Mouse (Mus musculus): ENCODE measurements around the gene Ddo. TPM values are rescaled to one million over a fixed set of nuclear protein-coding genes. Genes with fewer than 3 reads are reported as not detected.

The Ddo gene
- 0.41 and 0.56 TPM in 2 replicates for polyA plus RNA-seq (2015; fragmentation: Nextera tagmentation; extraction: Ambion mirVana)

- no peak within 1 kb of the TSS for H3K4me2 ChIP-seq
- 78% methylated on average over 8 of the region's 8 CpGs for WGBS
- no peaks in the 10 kb centered on the region for H3K36me3 ChIP-seq
- H3K4me3 ChIP-seq, result no peak within 1 kb of the TSS
- H3K4me1 ChIP-seq (replicated peaks), result no peaks in the 10 kb centered on the region
- no peaks in the 10 kb centered on the region for H3K27me3 ChIP-seq
- no peaks in the 10 kb centered on the region for H3K9me3 ChIP-seq
- no peak for ATAC-seq (ENCODE audit: low read depth)
- H3K27ac ChIP-seq (replicated peaks), result no peak within 1 kb of the TSS
- H3K9ac ChIP-seq, result no peak within 1 kb of the TSS
Observed at GRCm38 (mm10) chr10:40629656-40630311, at the start of gene Ddo. Gene Ddo (plus strand): TSS chr10:40630011.

DNA sequence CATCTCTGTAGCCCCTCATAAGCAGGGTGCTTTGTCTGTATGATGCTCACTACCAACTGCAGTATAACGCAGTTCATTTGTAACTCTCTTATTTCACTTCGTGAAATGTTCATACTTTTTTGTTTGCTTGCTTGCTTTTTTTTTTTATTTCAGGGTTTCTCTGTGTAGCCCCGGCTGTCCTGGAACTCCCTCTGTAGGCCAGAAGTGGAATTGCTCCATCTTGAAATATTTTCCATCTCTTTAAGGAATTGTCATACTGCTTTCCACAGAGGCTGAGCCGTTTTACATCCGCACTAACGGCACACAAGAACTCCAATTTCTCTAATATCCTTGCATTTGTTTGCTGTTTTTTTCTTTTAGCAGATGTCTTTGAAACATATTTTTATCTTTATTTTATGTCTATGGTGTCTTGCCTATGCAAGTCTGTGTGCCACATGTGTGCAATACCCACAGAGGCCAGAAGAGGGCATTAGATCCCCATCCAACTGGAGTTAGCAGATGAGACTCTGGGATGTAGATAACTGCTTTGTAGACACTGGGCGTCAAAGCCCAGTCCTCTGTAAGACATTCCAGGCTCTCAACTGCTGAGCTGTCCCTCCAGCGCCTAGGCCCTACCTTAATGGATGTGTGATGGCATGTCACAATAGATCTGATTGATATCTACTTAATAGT is 46.1 kb upstream of the Ddo start:
- no peak for ATAC-seq (ENCODE audit: low read depth)
- 82% methylated on average over 8 of the region's 8 CpGs for WGBS

DNA sequence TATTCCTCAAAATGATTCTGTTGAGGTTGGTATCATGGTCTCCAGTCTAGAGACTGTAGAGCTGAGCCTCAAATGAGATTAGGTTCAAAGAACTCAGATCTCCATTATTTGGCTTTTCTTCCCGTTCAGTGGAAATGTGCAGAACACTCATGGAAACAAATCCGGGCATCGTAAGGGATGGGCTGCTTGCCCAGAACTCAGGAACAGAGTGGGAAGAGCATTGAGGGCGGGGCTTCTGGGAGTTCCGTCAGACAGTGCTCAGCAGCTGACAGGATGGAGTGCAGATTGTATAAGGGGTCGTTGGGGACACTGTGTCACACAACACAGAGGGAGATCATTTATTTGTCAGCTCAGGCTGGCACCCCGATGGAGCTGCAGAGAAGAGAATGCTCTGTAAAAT is 37.6 kb upstream of the Ddo start:
- no peak for ATAC-seq (ENCODE audit: low read depth)
- 68% methylated on average over 7 of the region's 7 CpGs for WGBS

More for the DNA sequence above, 46.1 kb upstream of the Ddo start:
- H3K4me1 ChIP-seq (replicated peaks), result no peaks in the 10 kb centered on the region
- no peak overlapping the region for H3K27ac ChIP-seq (replicated peaks)
- H3K9ac ChIP-seq, result no peak overlapping the region
- H3K36me3 ChIP-seq, result no peaks in the 10 kb centered on the region
- H3K4me2 ChIP-seq, result no peak overlapping the region
- H3K4me3 ChIP-seq, result no peak overlapping the region
- H3K27me3 ChIP-seq, result no peaks in the 10 kb centered on the region
- H3K9me3 ChIP-seq, result no peaks in the 10 kb centered on the region

DNA sequence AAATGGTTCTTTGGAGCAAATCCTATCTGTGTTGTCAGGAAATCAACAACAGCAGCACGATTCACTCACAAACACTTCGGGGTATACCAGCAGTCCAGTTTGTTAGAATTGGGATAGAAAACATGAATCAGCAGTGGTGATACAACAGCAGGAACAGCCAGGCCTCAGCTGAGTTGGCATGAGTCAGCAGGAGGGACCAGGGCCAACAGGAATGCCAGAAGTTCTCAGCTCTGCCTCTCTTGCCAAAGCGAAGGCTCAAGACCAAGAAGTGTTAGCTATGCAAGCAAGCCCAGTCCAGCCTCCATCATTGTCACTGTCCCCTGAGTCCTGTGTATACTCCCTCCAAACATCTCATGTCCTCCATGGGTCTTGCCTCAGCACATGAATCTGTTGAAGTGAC is 32.6 kb upstream of the Ddo start:
- H3K9me3 ChIP-seq, result no peaks in the 10 kb centered on the region
- H3K27ac ChIP-seq (replicated peaks), result no peak overlapping the region
- no peak for ATAC-seq (ENCODE audit: low read depth)
- H3K4me1 ChIP-seq (replicated peaks), result no peaks in the 10 kb centered on the region
- WGBS, result 95% methylated on average over 3 of the region's 3 CpGs
- no peaks in the 10 kb centered on the region for H3K36me3 ChIP-seq
- no peak overlapping the region for H3K4me2 ChIP-seq
- H3K9ac ChIP-seq, result no peak overlapping the region
- no peak overlapping the region for H3K4me3 ChIP-seq
- no peaks in the 10 kb centered on the region for H3K27me3 ChIP-seq

More for the DNA sequence above, 37.6 kb upstream of the Ddo start:
- H3K4me1 ChIP-seq (replicated peaks), result no peaks in the 10 kb centered on the region
- no peak overlapping the region for H3K4me2 ChIP-seq
- H3K9ac ChIP-seq, result no peak overlapping the region
- H3K9me3 ChIP-seq, result no peaks in the 10 kb centered on the region
- H3K4me3 ChIP-seq, result no peak overlapping the region
- no peaks in the 10 kb centered on the region for H3K36me3 ChIP-seq
- no peak overlapping the region for H3K27ac ChIP-seq (replicated peaks)
- H3K27me3 ChIP-seq, result no peaks in the 10 kb centered on the region

DNA sequence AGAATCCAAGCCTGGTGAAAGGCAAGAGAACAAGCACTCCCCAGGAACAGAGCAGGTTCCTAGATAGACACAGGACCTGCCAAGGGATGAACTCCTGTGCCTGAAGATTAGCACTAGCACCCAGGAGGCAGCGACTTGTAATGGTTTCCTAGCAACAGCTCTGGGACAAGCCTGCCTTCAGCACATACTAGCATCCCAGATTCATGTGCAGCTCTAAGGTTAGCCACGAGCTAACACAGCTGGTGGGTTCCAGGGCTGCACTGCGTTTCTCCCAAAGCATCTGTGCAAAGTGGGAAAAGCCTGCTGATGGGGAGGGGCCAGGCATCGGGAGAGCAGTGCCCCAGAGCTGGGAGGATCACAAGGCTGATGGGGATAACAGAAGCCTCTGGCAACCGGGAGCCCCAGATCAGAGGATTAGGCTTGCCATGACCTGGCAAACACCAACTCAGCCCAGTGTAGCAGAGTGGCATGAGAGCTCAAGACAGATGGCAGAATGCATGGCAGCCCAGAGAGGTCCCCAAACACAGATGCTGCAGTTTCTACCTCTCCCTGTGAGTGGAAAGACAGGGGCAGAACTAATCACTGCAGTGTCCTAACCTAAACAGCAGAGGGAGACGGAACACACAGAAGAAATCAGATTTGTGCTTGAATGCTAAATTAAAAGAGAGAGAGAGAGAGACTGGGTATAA is 25.0 kb upstream of the Ddo start:
- Histone ChIP-seq H3K4me1 (replicated peaks) (no peaks in the 10 kb centered on the region), H3K4me3 (no peak overlapping the region), H3K9me3 (peaks cover 9% of the 10 kb centered on the region; the same call in 1 of the 2 replicates), H3K4me2 (no peak overlapping the region), H3K27ac (replicated peaks) (no peak overlapping the region), H3K27me3 (no peaks in the 10 kb centered on the region), H3K36me3 (no peaks in the 10 kb centered on the region), H3K9ac (no peak overlapping the region)
- ATAC-seq (ENCODE audit: low read depth), result no peak
- 68% methylated on average over 6 of the region's 6 CpGs for WGBS

DNA sequence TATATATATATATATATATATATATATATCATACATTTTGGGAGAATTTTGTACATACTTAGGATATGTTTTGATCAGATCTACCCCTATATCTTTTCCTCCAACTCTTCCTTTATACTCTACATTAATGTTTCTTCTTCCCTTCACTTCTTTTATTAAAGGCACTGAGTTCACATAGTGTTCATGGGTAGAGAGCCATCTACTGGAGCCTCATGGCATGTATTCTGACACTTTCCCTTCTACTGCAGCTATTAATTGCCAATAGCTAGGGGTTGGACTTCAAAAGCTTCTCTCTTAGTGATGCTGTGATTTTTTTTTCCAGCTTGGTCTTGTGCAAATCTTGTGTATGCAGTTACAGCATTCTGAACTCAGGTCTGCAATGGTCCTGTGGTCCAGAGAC is 11.8 kb upstream of the Ddo start:
- no peak overlapping the region for H3K27ac ChIP-seq (replicated peaks)
- H3K27me3 ChIP-seq, result no peaks in the 10 kb centered on the region
- no peak overlapping the region for H3K4me3 ChIP-seq
- H3K4me2 ChIP-seq, result no peak overlapping the region
- H3K9ac ChIP-seq, result no peak overlapping the region
- ATAC-seq (ENCODE audit: low read depth), result no peak
- H3K4me1 ChIP-seq (replicated peaks), result no peaks in the 10 kb centered on the region
- no peaks in the 10 kb centered on the region for H3K9me3 ChIP-seq
- H3K36me3 ChIP-seq, result no peaks in the 10 kb centered on the region

DNA sequence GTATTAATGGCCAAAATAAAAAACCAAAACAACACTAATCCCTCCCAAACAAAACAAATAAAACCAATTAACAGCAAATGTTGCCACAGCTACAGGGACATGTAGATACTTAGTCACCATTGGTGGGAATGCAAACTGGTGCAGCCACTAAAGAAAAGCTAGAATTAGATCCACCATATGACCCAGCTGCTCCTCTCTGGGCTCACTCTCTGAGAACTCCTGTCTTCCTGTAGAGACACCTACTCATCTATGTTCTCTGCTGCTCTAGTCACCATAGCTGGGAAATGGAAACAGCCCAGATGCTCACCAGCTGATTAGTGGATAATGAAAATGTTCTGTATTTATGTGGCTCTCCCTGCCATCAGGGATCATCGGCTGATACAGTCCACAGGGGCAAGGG is 10.1 kb upstream of the Ddo start:
- Histone ChIP-seq H3K36me3 (no peaks in the 10 kb centered on the region), H3K4me1 (replicated peaks) (no peaks in the 10 kb centered on the region), H3K4me2 (no peak overlapping the region), H3K27ac (replicated peaks) (no peak overlapping the region), H3K9ac (no peak overlapping the region), H3K9me3 (no peaks in the 10 kb centered on the region), H3K27me3 (no peaks in the 10 kb centered on the region), H3K4me3 (no peak overlapping the region)
- 86% methylated on average over 1 of the region's 1 CpGs for WGBS
- ATAC-seq (ENCODE audit: low read depth), result no peak

- no peaks in the 10 kb centered on the region for H3K4me1 ChIP-seq (replicated peaks)
- 81% methylated on average over 7 of the region's 7 CpGs for WGBS
- H3K4me2 ChIP-seq, result no peak overlapping the region
- no peak overlapping the region for H3K27ac ChIP-seq (replicated peaks)
- H3K4me3 ChIP-seq, result no peak overlapping the region
- no peaks in the 10 kb centered on the region for H3K36me3 ChIP-seq
- no peak for ATAC-seq (ENCODE audit: low read depth)
- no peak overlapping the region for H3K9ac ChIP-seq
- H3K27me3 ChIP-seq, result no peaks in the 10 kb centered on the region
- H3K9me3 ChIP-seq, result no peaks in the 10 kb centered on the region
Observed at GRCm38 (mm10) chr10:40629140-40629539, 671 bp upstream of the Ddo start.

DNA sequence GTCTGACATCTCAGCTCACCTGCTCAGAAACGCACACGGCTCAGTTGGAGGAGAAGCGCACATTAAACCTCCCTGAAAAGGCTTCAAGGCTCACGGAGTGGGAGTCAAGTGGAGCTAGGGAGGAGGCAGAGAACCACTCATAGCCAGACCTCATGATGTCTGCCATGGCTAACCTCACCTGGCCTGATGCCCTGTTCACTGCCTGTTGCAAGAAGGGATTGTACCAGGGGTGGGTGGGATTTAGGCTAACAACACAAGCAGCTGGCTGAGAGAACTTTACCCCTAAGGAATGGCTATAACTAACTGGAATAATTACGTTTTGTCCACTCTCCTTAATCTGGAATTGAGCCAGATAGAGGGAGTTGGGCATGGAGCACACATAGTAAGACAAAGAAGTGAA is 646 bp downstream of the Ddo start:
- H3K9ac ChIP-seq, result no peak overlapping the region
- H3K4me1 ChIP-seq (replicated peaks), result no peaks in the 10 kb centered on the region
- no peak for ATAC-seq (ENCODE audit: low read depth)
- WGBS, result 88% methylated on average over 5 of the region's 5 CpGs
- H3K4me2 ChIP-seq, result no peak overlapping the region
- H3K36me3 ChIP-seq, result no peaks in the 10 kb centered on the region
- H3K27ac ChIP-seq (replicated peaks), result no peak overlapping the region
- no peaks in the 10 kb centered on the region for H3K27me3 ChIP-seq
- H3K4me3 ChIP-seq, result no peak overlapping the region
- no peaks in the 10 kb centered on the region for H3K9me3 ChIP-seq

GRCm38 (mm10) chr10:40630961-40631360 is 1.1 kb downstream of the Ddo start:
- H3K9ac ChIP-seq, result no peak overlapping the region
- H3K36me3 ChIP-seq, result no peaks in the 10 kb centered on the region
- no peak overlapping the region for H3K4me3 ChIP-seq
- H3K9me3 ChIP-seq, result no peaks in the 10 kb centered on the region
- no peak overlapping the region for H3K27ac ChIP-seq (replicated peaks)
- 81% methylated on average over 9 of the region's 9 CpGs for WGBS
- ATAC-seq (ENCODE audit: low read depth), result no peak
- H3K4me1 ChIP-seq (replicated peaks), result no peaks in the 10 kb centered on the region
- no peaks in the 10 kb centered on the region for H3K27me3 ChIP-seq
- no peak overlapping the region for H3K4me2 ChIP-seq

GRCm38 (mm10) chr10:40632087-40632486 is 2.3 kb downstream of the Ddo start:
- H3K9ac ChIP-seq, result no peak overlapping the region
- H3K9me3 ChIP-seq, result no peaks in the 10 kb centered on the region
- no peak overlapping the region for H3K27ac ChIP-seq (replicated peaks)
- no peaks in the 10 kb centered on the region for H3K36me3 ChIP-seq
- H3K27me3 ChIP-seq, result no peaks in the 10 kb centered on the region
- WGBS, result 79% methylated on average over 3 of the region's 3 CpGs
- no peaks in the 10 kb centered on the region for H3K4me1 ChIP-seq (replicated peaks)
- H3K4me3 ChIP-seq, result no peak overlapping the region
- H3K4me2 ChIP-seq, result no peak overlapping the region
- no peak for ATAC-seq (ENCODE audit: low read depth)

GRCm38 (mm10) chr10:40637331-40637730 is 7.5 kb downstream of the Ddo start:
- Histone ChIP-seq H3K36me3 (no peaks in the 10 kb centered on the region), H3K4me2 (no peak overlapping the region), H3K4me3 (no peak overlapping the region), H3K9ac (no peak overlapping the region), H3K9me3 (no peaks in the 10 kb centered on the region), H3K27ac (replicated peaks) (no peak overlapping the region), H3K27me3 (no peaks in the 10 kb centered on the region), H3K4me1 (replicated peaks) (peaks cover 20% of the 10 kb centered on the region)
- WGBS, result 29% methylated on average over 10 of the region's 10 CpGs
- ATAC-seq (ENCODE audit: low read depth), result no peak
